11 mouse cellular contexts compared by ENCODE assay signal in genomic region chr11:68036133-68036959, GRCm38 (mm10).
DNase-seq lines count a peak whose midpoint lies in the region; ATAC-seq lines count a peak whose summit lies in the region.
"Had no signal": no experiment of that assay in that cellular context is flagged by ENCODE, and none has a peak within 500 bp of the region (broad histone marks: within the 10 kb centered on the region; RNA-seq: fewer than 3 reads in every experiment).

No protein-coding gene starts in this region.

- WGBS in kidney, embryonic 16.5 days: 50% methylated on average over 20 of the region's 20 CpGs
- WGBS in midbrain, embryonic 14.5 days: 71% methylated on average over 20 of the region's 20 CpGs
- WGBS in midbrain, embryonic 15.5 days: 68% methylated on average over 20 of the region's 20 CpGs
- 32% methylated on average over 20 of the region's 20 CpGs for WGBS in embryonic facial prominence, embryonic 15.5 days
- WGBS in neural tube, embryonic 14.5 days: 66% methylated on average over 20 of the region's 20 CpGs

- H3K9ac ChIP-seq in kidney, embryonic 16.5 days (replicated peaks; ENCODE audit: low read length): no peak overlapping the region
- no peak overlapping the region for H3K9ac ChIP-seq in midbrain, embryonic 14.5 days (replicated peaks; ENCODE audit: low read length)
- no peak overlapping the region for H3K9ac ChIP-seq in midbrain, embryonic 15.5 days
- no peak overlapping the region for H3K9ac ChIP-seq in embryonic facial prominence, embryonic 15.5 days
- H3K9ac ChIP-seq in neural tube, embryonic 14.5 days (replicated peaks; ENCODE audit: low read depth, low read length): no peak overlapping the region
- H3K9ac ChIP-seq: liver, embryonic 12.5 days had no signal

- DNase-seq in kidney, adult 18-20 months: no peak
- DNase-seq in midbrain, embryonic 14.5 days: peak; percentile 14
- DNase-seq in heart, adult 8-10 months (ENCODE audit: low spot score): no peak
- DNase-seq in thymus, postnatal 4 days: no peak
- DNase-seq: thymus, postnatal 36 days had no signal

- H3K4me3 ChIP-seq in kidney, embryonic 16.5 days (ENCODE audit: low read length): no peak overlapping the region
- no peak overlapping the region for H3K4me3 ChIP-seq in midbrain, embryonic 14.5 days (replicated peaks; ENCODE audit: low read depth, low read length)
- H3K4me3 ChIP-seq in midbrain, embryonic 15.5 days: no peak overlapping the region
- no peak overlapping the region for H3K4me3 ChIP-seq in embryonic facial prominence, embryonic 15.5 days (replicated peaks)
- H3K4me3 ChIP-seq in neural tube, embryonic 14.5 days (ENCODE audit: low read depth, low read length): no peak overlapping the region
- H3K4me3 ChIP-seq: liver, embryonic 12.5 days had no signal

- no peaks in the 10 kb centered on the region for H3K36me3 ChIP-seq in kidney, embryonic 16.5 days (ENCODE audit: insufficient read depth, low read length)
- no peaks in the 10 kb centered on the region for H3K36me3 ChIP-seq in midbrain, embryonic 14.5 days (ENCODE audit: control insufficient read depth, insufficient read depth, low read length)
- no peaks in the 10 kb centered on the region for H3K36me3 ChIP-seq in midbrain, embryonic 15.5 days (replicated peaks)
- no peaks in the 10 kb centered on the region for H3K36me3 ChIP-seq in embryonic facial prominence, embryonic 15.5 days
- no peaks in the 10 kb centered on the region for H3K36me3 ChIP-seq in neural tube, embryonic 14.5 days (ENCODE audit: control insufficient read depth, insufficient read depth, low read length)
- H3K36me3 ChIP-seq: liver, embryonic 12.5 days had no signal

- H3K27me3 ChIP-seq in kidney, embryonic 16.5 days (ENCODE audit: insufficient read depth, low read length): no peaks in the 10 kb centered on the region
- H3K27me3 ChIP-seq in midbrain, embryonic 14.5 days (ENCODE audit: control insufficient read depth, insufficient read depth, low read length): no peaks in the 10 kb centered on the region
- no peaks in the 10 kb centered on the region for H3K27me3 ChIP-seq in midbrain, embryonic 15.5 days (replicated peaks)
- no peaks in the 10 kb centered on the region for H3K27me3 ChIP-seq in embryonic facial prominence, embryonic 15.5 days
- H3K27me3 ChIP-seq in neural tube, embryonic 14.5 days (ENCODE audit: control insufficient read depth, insufficient read depth, low read length): no peaks in the 10 kb centered on the region
- H3K27me3 ChIP-seq: liver, embryonic 12.5 days had no signal

- H3K9me3 ChIP-seq in kidney, embryonic 16.5 days (ENCODE audit: low read length): no peaks in the 10 kb centered on the region
- H3K9me3 ChIP-seq in midbrain, embryonic 14.5 days (ENCODE audit: control insufficient read depth, low read length): no peaks in the 10 kb centered on the region
- no peaks in the 10 kb centered on the region for H3K9me3 ChIP-seq in midbrain, embryonic 15.5 days
- no peaks in the 10 kb centered on the region for H3K9me3 ChIP-seq in embryonic facial prominence, embryonic 15.5 days (replicated peaks)
- no peaks in the 10 kb centered on the region for H3K9me3 ChIP-seq in neural tube, embryonic 14.5 days (ENCODE audit: control insufficient read depth, low read length)
- H3K9me3 ChIP-seq: liver, embryonic 12.5 days had no signal

- H3K27ac ChIP-seq in kidney, embryonic 16.5 days (ENCODE audit: low read length): peak overlapping the region; percentile 57; the same call in 1 of the 2 replicates
- H3K27ac ChIP-seq in midbrain, embryonic 14.5 days (replicated peaks; ENCODE audit: low read depth, low read length): no peak overlapping the region
- no peak overlapping the region for H3K27ac ChIP-seq in midbrain, embryonic 15.5 days
- 0 out of 2 replicates have a peak overlapping the region, but pooled peaks have one; percentile 34 for H3K27ac ChIP-seq in embryonic facial prominence, embryonic 15.5 days (replicated peaks)
- H3K27ac ChIP-seq in neural tube, embryonic 14.5 days (ENCODE audit: low read depth, low read length): no peak overlapping the region
- H3K27ac ChIP-seq: liver, embryonic 12.5 days; stomach, postnatal 0 days had no signal

- peak overlapping the region; percentile 20; the same call in 1 of the 2 replicates for H3K4me2 ChIP-seq in kidney, embryonic 16.5 days (replicated peaks; ENCODE audit: low read depth, low read length)
- H3K4me2 ChIP-seq in midbrain, embryonic 14.5 days (ENCODE audit: low read length): no peak overlapping the region
- H3K4me2 ChIP-seq in midbrain, embryonic 15.5 days: no peak overlapping the region
- H3K4me2 ChIP-seq in embryonic facial prominence, embryonic 15.5 days (replicated peaks): peak overlapping the region; percentile 27; the same call in 1 of the 2 replicates
- H3K4me2 ChIP-seq in neural tube, embryonic 14.5 days (ENCODE audit: low read depth, low read length): no peak overlapping the region
- H3K4me2 ChIP-seq: liver, embryonic 12.5 days had no signal

- no peak; the same call in 1 of the 2 replicates for ATAC-seq in kidney, embryonic 16.5 days (ENCODE audit: low FRiP score, low TSS enrichment)
- ATAC-seq in midbrain, embryonic 14.5 days (ENCODE audit: low FRiP score, low TSS enrichment): no peak
- no peak for ATAC-seq in midbrain, embryonic 15.5 days (replicated peaks)
- ATAC-seq in embryonic facial prominence, embryonic 15.5 days (ENCODE audit: insufficient number of reproducible peaks, low FRiP score, low TSS enrichment, low read depth): no peak
- peak; percentile 56; the same call in 1 of the 2 replicates for ATAC-seq in neural tube, embryonic 14.5 days (ENCODE audit: low read depth)
- ATAC-seq: liver, embryonic 12.5 days had no signal

- peaks cover 20% of the 10 kb centered on the region for H3K4me1 ChIP-seq in kidney, embryonic 16.5 days (ENCODE audit: insufficient read depth, low read length)
- H3K4me1 ChIP-seq in midbrain, embryonic 14.5 days (ENCODE audit: control insufficient read depth, insufficient read depth, low read length): no peaks in the 10 kb centered on the region
- H3K4me1 ChIP-seq in midbrain, embryonic 15.5 days: peaks cover 6% of the 10 kb centered on the region; the same call in 1 of the 2 replicates
- H3K4me1 ChIP-seq in embryonic facial prominence, embryonic 15.5 days: peaks cover 11% of the 10 kb centered on the region
- H3K4me1 ChIP-seq in neural tube, embryonic 14.5 days (ENCODE audit: control insufficient read depth, insufficient read depth, low read length): 0 out of 2 replicates have a peak, but pooled peaks cover 3% of the 10 kb centered on the region
- H3K4me1 ChIP-seq: liver, embryonic 12.5 days had no signal

Comparison
In these comparisons a context has a peak if more than half of its experiments do, and no peak if none do; other contexts are left out.
1. H3K27ac ChIP-seq: peak in kidney, embryonic 16.5 days (single experiment) and embryonic facial prominence, embryonic 15.5 days (single experiment); none in midbrain, embryonic 14.5 days (single experiment), midbrain, embryonic 15.5 days (single experiment) and neural tube, embryonic 14.5 days (single experiment).
2. H3K4me2 ChIP-seq: peak in kidney, embryonic 16.5 days (single experiment) and embryonic facial prominence, embryonic 15.5 days (single experiment); none in midbrain, embryonic 14.5 days (single experiment), midbrain, embryonic 15.5 days (single experiment) and neural tube, embryonic 14.5 days (single experiment).